In the genomic region with DNA sequence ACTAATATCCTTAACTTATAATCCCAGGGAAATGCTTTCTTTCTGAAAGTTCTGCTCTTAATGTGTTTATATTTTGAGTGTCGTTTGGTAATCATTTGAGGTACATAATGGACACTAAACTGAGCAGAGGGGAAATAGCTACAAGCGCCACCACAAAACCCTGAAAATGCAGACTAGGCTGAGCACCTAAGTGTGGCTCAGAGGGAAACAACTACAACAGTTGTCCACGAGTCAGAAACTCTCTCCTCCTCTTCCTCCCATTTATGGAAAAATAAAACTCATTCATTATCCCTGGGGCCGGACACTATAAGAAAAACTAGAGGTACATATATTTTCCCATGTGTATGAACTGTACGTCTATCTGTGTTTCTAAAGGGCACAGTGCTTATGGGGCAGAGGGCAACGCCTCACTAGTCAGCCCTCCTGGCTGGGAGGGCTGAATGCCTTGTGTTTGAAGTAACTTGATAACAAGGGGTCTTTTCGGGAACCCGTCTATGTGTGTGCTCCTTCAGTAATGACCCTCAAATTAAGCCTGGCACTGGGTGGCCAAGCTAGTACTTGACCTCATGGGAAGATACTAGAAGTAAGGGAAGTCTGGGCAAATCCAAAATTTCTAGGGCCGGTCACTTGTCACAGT, we compare ENCODE assay signal across 10 mouse cellular contexts.
DNase-seq lines count a peak whose midpoint lies in the region; ATAC-seq and TF ChIP-seq lines count a peak whose summit lies in the region.
"Had no signal": no experiment of that assay in that cellular context is flagged by ENCODE, and none has a peak within 500 bp of the region (broad histone marks: within the 10 kb centered on the region; RNA-seq: fewer than 3 reads in every experiment).

No protein-coding gene starts in this region.

- no peak for TF ChIP-seq CTCF in cerebellum, adult 2 months (IDR thresholded peaks at IDR 0.05; ENCODE audit: borderline replicate concordance, insufficient read depth, low read depth, low read length)
- no peak for TF ChIP-seq CTCF in left cerebral cortex, adult 2 months (IDR thresholded peaks at IDR 0.05)

- no peaks in the 10 kb centered on the region for H3K9me3 ChIP-seq in heart, embryonic 16.5 days (replicated peaks; ENCODE audit: control insufficient read depth, low read length)
- H3K9me3 ChIP-seq in neural tube, embryonic 13.5 days, result no peaks in the 10 kb centered on the region

- WGBS in cerebellum, adult 2 months, result 29% methylated on average over 9 of the region's 9 CpGs
- 36% methylated on average over 9 of the region's 9 CpGs for WGBS in heart, embryonic 16.5 days
- WGBS in neural tube, embryonic 13.5 days, result 23% methylated on average over 9 of the region's 9 CpGs

- H3K9ac ChIP-seq in heart, embryonic 16.5 days (ENCODE audit: low read length), result peak overlapping the region; percentile 65
- H3K9ac ChIP-seq in neural tube, embryonic 13.5 days, result peak overlapping the region; percentile 84

- H3K4me3 ChIP-seq in cerebellum, adult 2 months (replicated peaks; ENCODE audit: insufficient read depth, low read depth, low read length), result peak overlapping the region; percentile 54
- H3K4me3 ChIP-seq in left cerebral cortex, adult 2 months, result peak overlapping the region; percentile 36
- peak overlapping the region; percentile 42 for H3K4me3 ChIP-seq in heart, embryonic 16.5 days (ENCODE audit: low read length)
- peak overlapping the region; percentile 60 for H3K4me3 ChIP-seq in neural tube, embryonic 13.5 days

- intact Hi-C loops in left cerebral cortex, adult 2 months (cut with DNase I), result loop anchor here (5.0 kb wide), 1 partner anchor 593 kb away; no protein-coding TSS in a partner anchor

- no peaks in the 10 kb centered on the region for H3K36me3 ChIP-seq in heart, embryonic 16.5 days (ENCODE audit: control insufficient read depth, insufficient read depth)
- no peaks in the 10 kb centered on the region for H3K36me3 ChIP-seq in neural tube, embryonic 13.5 days

- no peak for TF ChIP-seq POLR2A in cerebellum, adult 2 months (IDR thresholded peaks at IDR 0.05; ENCODE audit: borderline replicate concordance, insufficient read depth, low read length)

- H3K4me1 ChIP-seq in cerebellum, adult 2 months (ENCODE audit: control insufficient read depth, insufficient read depth, low read length), result peaks cover 3% of the 10 kb centered on the region; the same call in 1 of the 2 replicates
- H3K4me1 ChIP-seq in heart, embryonic 16.5 days (ENCODE audit: control insufficient read depth, insufficient read depth, low read length), result peaks cover 28% of the 10 kb centered on the region
- H3K4me1 ChIP-seq in neural tube, embryonic 13.5 days (replicated peaks), result peaks cover 70% of the 10 kb centered on the region

- peak overlapping the region; percentile 72 for H3K4me2 ChIP-seq in heart, embryonic 16.5 days (ENCODE audit: low read depth, low read length)
- peak overlapping the region; percentile 82 for H3K4me2 ChIP-seq in neural tube, embryonic 13.5 days

- ATAC-seq in heart, embryonic 16.5 days (replicated peaks; ENCODE audit: extremely low read depth, insufficient read depth, low FRiP score), result no peak; the same call in 1 of the 2 replicates
- ATAC-seq in neural tube, embryonic 13.5 days (ENCODE audit: low read depth), result no peak
- no peak for ATAC-seq in erythroid progenitor cell, adult 5-6 weeks (replicated peaks; ENCODE audit: low FRiP score, poor library complexity, severe bottlenecking)
- ATAC-seq: lung, postnatal 0 days had no signal

- DNase-seq in cerebellum, adult 2 months, result peak; percentile 39 to 53
- DNase-seq in cerebellum, adult 11 months, result no peak
- DNase-seq in left cerebral cortex, adult 2 months (ENCODE audit: extremely low spot score in 1 of 2, low spot score in 2 of 2), result no peak
- DNase-seq in left cerebral cortex, adult 9 months (ENCODE audit: low spot score in 2 of 2), result no peak
- DNase-seq in adrenal gland, postnatal 36 days, result no peak
- DNase-seq: right cerebral cortex, adult 18-20 months had no signal

- no peaks in the 10 kb centered on the region for H3K27me3 ChIP-seq in cerebellum, adult 2 months (ENCODE audit: control insufficient read depth, insufficient read depth, low read length)
- H3K27me3 ChIP-seq in heart, embryonic 16.5 days (ENCODE audit: control insufficient read depth, insufficient read depth, low read length), result no peaks in the 10 kb centered on the region
- no peaks in the 10 kb centered on the region for H3K27me3 ChIP-seq in neural tube, embryonic 13.5 days

- H3K27ac ChIP-seq in cerebellum, adult 2 months (ENCODE audit: insufficient read depth, low read length), result peak overlapping the region; percentile 90
- peak overlapping the region; percentile 63 for H3K27ac ChIP-seq in left cerebral cortex, adult 2 months
- peak overlapping the region; percentile 89 for H3K27ac ChIP-seq in heart, embryonic 16.5 days (ENCODE audit: low read length)
- H3K27ac ChIP-seq in neural tube, embryonic 13.5 days (replicated peaks), result peak overlapping the region; percentile 91

Comparison
In these comparisons a context has a peak if more than half of its experiments do, and no peak if none do; other contexts are left out.
1. DNase-seq: peak in cerebellum, adult 2 months (2 of 2); none in cerebellum, adult 11 months (single experiment), left cerebral cortex, adult 2 months (0 of 2), left cerebral cortex, adult 9 months (0 of 2) and adrenal gland, postnatal 36 days (0 of 2).
2. Peak in every context shown above with its lines, with median percentiles within 50 percentile points of each other: H3K27ac ChIP-seq and H3K4me3 ChIP-seq.